Mouse (Mus musculus) MEL (cell line): ENCODE data around the gene Cnga3. TPM values are rescaled to one million over a fixed set of nuclear protein-coding genes. Genes with fewer than 3 reads are reported as not detected.

Experiments used
- DNase-seq: peaks from one replicate; pipeline ENCODE4 v3.0.0; 2011; ENCODE audit warnings: low read depth, low spot score
- H3K27ac ChIP-seq: 2 replicates; pipeline ENCODE4 v1.5.1; 2012; ENCODE audit warnings: low read depth, mild to moderate bottlenecking, control low read depth, low read length, moderate library complexity; ENCODE audit not compliant: control insufficient read depth
- H3K27me3 ChIP-seq, 2 experiments: fragments of 150-350 bp in 1 of 2; sonication (generic) in 1 of 2; 2 replicates each; pipeline ENCODE4 v1.6.1; 2012; ENCODE audit warnings: low read length in 2 of 2, mild to moderate bottlenecking in 2 of 2, improper control_type of control experiment in 1 of 2, moderate library complexity in 1 of 2; ENCODE audit not compliant: insufficient read depth in 2 of 2, control insufficient read depth in 1 of 2
- H3K36me3 ChIP-seq, 2 experiments: 2 replicates each; pipeline ENCODE4 v1.6.1; 2012 to 2014; ENCODE audit warnings: low read length in 2 of 2, improper control_type of control experiment in 1 of 2, inconsistent platforms in 1 of 2, mild to moderate bottlenecking in 1 of 2; ENCODE audit not compliant: insufficient read depth in 2 of 2, control insufficient read depth in 1 of 2
- H3K4me1 ChIP-seq, 2 experiments: fragments of 150-350 bp in 1 of 2; sonication (generic) in 1 of 2; 2 replicates each; pipeline ENCODE4 v1.6.1; 2012; ENCODE audit warnings: low read length in 2 of 2, improper control_type of control experiment in 1 of 2, mild to moderate bottlenecking in 1 of 2; ENCODE audit not compliant: insufficient read depth in 2 of 2, control insufficient read depth in 1 of 2
- H3K4me3 ChIP-seq, 2 experiments: fragments of 150-350 bp in 1 of 2; sonication (generic) in 1 of 2; 2 replicates each; pipeline ENCODE4 v1.5.1; 2012; ENCODE audit warnings: low read depth in 2 of 2, low read length in 2 of 2, mild to moderate bottlenecking in 2 of 2, moderate library complexity in 2 of 2, control low read depth in 1 of 2, improper control_type of control experiment in 1 of 2; ENCODE audit not compliant: control insufficient read depth in 1 of 2, insufficient read depth in 1 of 2
- H3K79me2 ChIP-seq: 2 replicates; pipeline ENCODE4 v1.6.1; 2012; ENCODE audit warnings: mild to moderate bottlenecking, low read length, moderate library complexity; ENCODE audit not compliant: control insufficient read depth, poor library complexity, insufficient read depth
- H3K9ac ChIP-seq: 2 replicates; pipeline ENCODE4 v1.6.1; 2012; ENCODE audit warnings: low read depth, mild to moderate bottlenecking, control low read depth, low read length, moderate library complexity; ENCODE audit not compliant: control insufficient read depth, poor library complexity, severe bottlenecking
- H3K9me3 ChIP-seq: fragments of 150-350 bp; sonication (generic); replicated peaks from 2 replicates; pipeline ENCODE4 v1.6.1; 2012; ENCODE audit warnings: mild to moderate bottlenecking, low read length, improper control_type of control experiment, moderate library complexity; ENCODE audit not compliant: insufficient read depth
- BHLHE40 ChIP-seq: IDR thresholded peaks from 2 replicates; pipeline ENCODE4 v1.6.1; 2012; ENCODE audit warnings: low read depth, mild to moderate bottlenecking, inconsistent platforms, low read length, improper control_type of control experiment, borderline replicate concordance
- E2F4 ChIP-seq: IDR thresholded peaks from 2 replicates; pipeline ENCODE4 v1.6.1; 2011; ENCODE audit warnings: low read depth, low read length, improper control_type of control experiment, borderline replicate concordance
- ELF1 ChIP-seq: IDR thresholded peaks from 2 replicates; pipeline ENCODE4 v1.6.1; 2014; ENCODE audit warnings: low read depth, mild to moderate bottlenecking, inconsistent platforms, low read length, improper control_type of control experiment, moderate library complexity
- GABPA ChIP-seq: IDR thresholded peaks from 2 replicates; pipeline ENCODE4 v1.6.1; 2012; ENCODE audit warnings: low read depth, mild to moderate bottlenecking, inconsistent platforms, low read length, improper control_type of control experiment, moderate library complexity
- HCFC1 ChIP-seq: IDR thresholded peaks from 2 replicates; pipeline ENCODE4 v1.6.1; 2012; ENCODE audit warnings: low read depth, mild to moderate bottlenecking, inconsistent platforms, low read length, improper control_type of control experiment, moderate library complexity
- KAT2A ChIP-seq: conservative IDR thresholded peaks from 2 replicates; pipeline ENCODE4 v1.6.1; 2012; ENCODE audit warnings: low read depth, low read length, improper control_type of control experiment, inconsistent platforms
- MAX ChIP-seq: IDR thresholded peaks from 2 replicates; pipeline ENCODE4 v1.6.1; 2011; ENCODE audit warnings: low read length, improper control_type of control experiment
- MEF2A ChIP-seq: IDR thresholded peaks from 2 replicates; pipeline ENCODE4 v1.6.1; 2014; ENCODE audit warnings: low read depth, mild to moderate bottlenecking, inconsistent platforms, low read length, improper control_type of control experiment; ENCODE audit not compliant: poor library complexity, insufficient replicate concordance, severe bottlenecking; ENCODE audit errors: extremely low read depth
- MYB ChIP-seq: IDR thresholded peaks from 2 replicates; pipeline ENCODE4 v1.6.1; 2011; ENCODE audit warnings: mild to moderate bottlenecking, low read depth, low read length, improper control_type of control experiment
- NRF1 ChIP-seq: IDR thresholded peaks from 2 replicates; pipeline ENCODE4 v1.6.1; 2014; ENCODE audit warnings: low read depth, mild to moderate bottlenecking, inconsistent platforms, low read length, improper control_type of control experiment, moderate library complexity; ENCODE audit not compliant: poor library complexity, insufficient read depth, severe bottlenecking
- POLR2A ChIP-seq, 2 experiments: IDR thresholded peaks; 2 replicates each; pipeline ENCODE4 v1.6.1; 2011 to 2012; ENCODE audit warnings: low read length in 2 of 2, mild to moderate bottlenecking in 2 of 2, control low read depth in 1 of 2, improper control_type of control experiment in 1 of 2, low read depth in 1 of 2, moderate library complexity in 1 of 2; ENCODE audit not compliant: control insufficient read depth in 1 of 2, insufficient read depth in 1 of 2, poor library complexity in 1 of 2
- RAD21 ChIP-seq: IDR thresholded peaks from 2 replicates; pipeline ENCODE4 v1.6.1; 2011; ENCODE audit warnings: mild to moderate bottlenecking, low read depth, low read length, improper control_type of control experiment
- RCOR1 ChIP-seq: IDR thresholded peaks from 2 replicates; pipeline ENCODE4 v1.6.1; 2012; ENCODE audit warnings: low read depth, mild to moderate bottlenecking, inconsistent platforms, low read length, improper control_type of control experiment
- SMC3 ChIP-seq: IDR thresholded peaks from 2 replicates; pipeline ENCODE4 v1.6.1; 2011; ENCODE audit warnings: low read depth, low read length, improper control_type of control experiment
- ZKSCAN1 ChIP-seq: IDR thresholded peaks from 2 replicates; pipeline ENCODE4 v1.6.1; 2012; ENCODE audit warnings: low read depth, mild to moderate bottlenecking, inconsistent platforms, low read length, improper control_type of control experiment, moderate library complexity
- ZMIZ1 ChIP-seq: IDR thresholded peaks from 2 replicates; pipeline ENCODE4 v1.6.1; 2012; ENCODE audit warnings: low read depth, mild to moderate bottlenecking, inconsistent platforms, low read length, improper control_type of control experiment, moderate library complexity
- ZNF384 ChIP-seq: IDR thresholded peaks from 2 replicates; pipeline ENCODE4 v1.6.1; 2012; ENCODE audit warnings: low read depth, mild to moderate bottlenecking, inconsistent platforms, low read length, improper control_type of control experiment
- polyA plus RNA-seq, 2 experiments: library from polyadenylated mRNA; stranded (reverse) in 1 of 2; unstranded in 1 of 2; fragments of >175 nt in 1 of 2; fragments of >200 nt in 1 of 2; gene quantifications; 2 replicates each; pipeline versions ENCODE4 v1.2.1 to v1.2.4; 2012; ENCODE audit warnings: low replicate concordance in 2 of 2, low read depth in 1 of 2; ENCODE audit not compliant: insufficient read length in 2 of 2, insufficient read depth in 1 of 2, missing spikeins in 1 of 2
- total RNA-seq: library from RNA; depleted of rRNA; stranded (reverse); fragments of 300-350 nt; gene quantifications from 2 replicates; pipeline ENCODE4 v1.2.3, GENCODE M21; 2012

The Cnga3 gene
- total and polyA plus RNA-seq, 3 experiments: 0.04 TPM; not detected in 2

DNA sequence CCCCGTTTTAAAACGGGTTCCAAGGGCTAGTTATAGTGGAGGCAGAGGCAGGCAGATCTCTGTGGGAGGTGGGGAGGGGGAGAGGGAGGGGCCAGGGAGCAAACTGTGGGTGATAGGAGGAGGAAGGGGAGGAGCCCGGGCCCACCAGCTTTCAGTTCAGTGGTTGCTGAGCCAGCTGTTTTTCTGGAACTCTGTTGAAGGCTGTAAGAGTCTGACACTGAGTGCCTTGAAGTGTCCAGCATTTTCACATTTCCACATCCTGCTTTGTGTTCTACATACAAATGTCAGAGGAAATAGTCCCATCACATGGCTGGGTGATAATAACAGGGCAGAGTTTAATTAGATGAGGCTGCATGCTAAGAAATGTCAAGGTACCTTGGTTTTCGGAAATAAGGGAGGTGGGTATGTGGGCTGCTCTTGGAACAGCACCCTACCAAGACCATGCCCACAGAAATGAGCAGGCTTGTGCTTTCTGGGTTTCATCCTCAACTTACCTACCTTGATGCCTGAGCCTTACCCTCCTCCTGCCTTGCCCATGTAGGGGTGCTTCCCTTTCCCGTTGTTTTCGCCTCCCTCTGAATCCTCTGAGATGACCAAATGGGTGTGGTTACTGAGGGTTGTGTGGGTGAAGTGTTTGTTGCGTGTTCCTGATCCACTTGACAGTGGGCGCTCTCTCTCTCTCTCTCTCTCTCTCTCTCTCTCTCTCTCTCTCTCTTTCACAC is 93.9 kb downstream of the Cnga3 start:
- H3K36me3 ChIP-seq: peaks cover 0 to 5% of the 10 kb centered on the region in 2 experiments; a peak in 2 of 4 replicates
- H3K9me3 ChIP-seq: no peaks in the 10 kb centered on the region
- H3K4me1 ChIP-seq: peaks cover 8 to 17% of the 10 kb centered on the region in 2 experiments
- TF ChIP-seq SMC3 (no peak), BHLHE40 (no peak), HCFC1 (no peak), MEF2A (no peak), RCOR1 (no peak), NRF1 (no peak), ELF1 (no peak), MAX (no peak), POLR2A (IDR thresholded peaks at IDR 0.05; ENCODE audit: control insufficient read depth in 1 of 2, insufficient read depth in 1 of 2, low read depth in 1 of 2, low read length in 2 of 2, poor library complexity in 1 of 2) (no peak), ZNF384 (no peak), RAD21 (no peak), ZKSCAN1 (no peak), MYB (no peak), ZMIZ1 (no peak)
- H3K27ac ChIP-seq: no peak overlapping the region
- DNase-seq: peak; percentile 30
- H3K9ac ChIP-seq: no peak overlapping the region
- no peaks in the 10 kb centered on the region for H3K27me3 ChIP-seq
- H3K79me2 ChIP-seq: no peaks in the 10 kb centered on the region
- no peak overlapping the region for H3K4me3 ChIP-seq

DNA sequence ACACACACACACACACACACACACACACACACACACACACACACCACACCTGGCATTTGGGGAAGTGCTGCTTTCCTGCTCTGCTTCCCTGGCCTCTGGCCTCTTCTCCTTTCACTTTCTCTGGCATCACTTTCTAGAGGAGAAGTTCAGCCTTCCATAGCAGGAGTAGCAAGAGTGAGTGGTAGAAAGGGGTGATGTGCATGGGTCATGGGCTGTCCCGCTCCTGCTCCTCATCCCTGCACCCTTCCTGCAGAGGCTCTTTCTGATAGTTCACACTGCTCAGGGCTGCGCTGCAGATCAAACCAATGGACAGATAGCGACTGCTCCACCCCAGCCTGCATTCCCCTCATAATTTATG is 94.5 kb downstream of the Cnga3 start:
- H3K4me3 ChIP-seq: peak overlapping the region in 1 of 2 experiments; percentile 20; a peak in 1 of 4 replicates
- peaks cover 0 to 5% of the 10 kb centered on the region in 2 experiments; a peak in 2 of 4 replicates for H3K36me3 ChIP-seq
- no peak overlapping the region for H3K27ac ChIP-seq
- TF ChIP-seq ZKSCAN1 (no peak), RAD21 (no peak), E2F4 (no peak), KAT2A (no peak), GABPA (no peak), MAX (no peak)
- peak; percentile 40 for DNase-seq
- H3K4me1 ChIP-seq: peaks cover 8 to 17% of the 10 kb centered on the region in 2 experiments
- no peaks in the 10 kb centered on the region for H3K9me3 ChIP-seq
- H3K9ac ChIP-seq: no peak overlapping the region
- no peaks in the 10 kb centered on the region for H3K27me3 ChIP-seq
- H3K79me2 ChIP-seq: no peaks in the 10 kb centered on the region
